26 mouse cellular contexts compared by ENCODE assay signal in the genomic region with DNA sequence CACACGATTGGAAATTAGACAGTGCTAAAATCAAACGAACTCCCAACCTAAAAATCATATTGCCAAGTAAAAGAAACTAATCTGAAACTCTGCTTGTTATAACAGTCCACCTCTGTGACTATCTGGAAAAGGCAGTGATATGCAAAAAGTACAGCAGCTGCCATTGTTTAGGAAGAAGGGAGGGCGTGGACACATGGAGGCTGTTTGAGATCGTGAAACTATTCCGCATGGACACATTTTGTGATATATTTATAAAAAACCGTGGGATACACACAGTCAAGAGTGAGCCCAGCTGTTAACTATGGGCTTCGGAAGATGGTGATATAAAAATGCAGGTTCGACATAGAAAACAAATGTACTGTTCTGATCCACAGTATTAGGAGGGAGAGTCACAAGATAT.
DNase-seq lines count a peak whose midpoint lies in the region; ATAC-seq and TF ChIP-seq lines count a peak whose summit lies in the region.
"Had no signal": no experiment of that assay in that cellular context is flagged by ENCODE, and none has a peak within 500 bp of the region (broad histone marks: within the 10 kb centered on the region; RNA-seq: fewer than 3 reads in every experiment).

No protein-coding gene starts in this region.

- ATAC-seq in frontal cortex, adult (ENCODE audit: low TSS enrichment), result peak; percentile 55
- no peak for ATAC-seq in CD4-positive, CD25-positive, alpha-beta regulatory T cell, adult 4 months
- ATAC-seq: forebrain, embryonic 14.5 days; forebrain, embryonic 16.5 days had no signal

- no peak overlapping the region for H3K4me3 ChIP-seq in left cerebral cortex, adult 2 months
- H3K4me3 ChIP-seq: embryonic facial prominence, embryonic 13.5 days; embryonic facial prominence, embryonic 15.5 days; erythroblast, embryonic 14.5 days; forebrain, embryonic 10.5 days; forebrain, embryonic 12.5 days had no signal

- intact Hi-C loops in heart, postnatal 10 days (cut with DNase I), result no loop called here
- intact Hi-C loops in left cerebral cortex, adult 2 months (cut with DNase I), result loop anchor here (2.0 to 10.0 kb wide), 3 partner anchors 152 to 580 kb away; partner anchors contain the start of gene Nlgn1

- TF ChIP-seq CTCF in left cerebral cortex, adult 2 months (IDR thresholded peaks at IDR 0.05), result no peak

- peak overlapping the region; percentile 58; the same call in 1 of the 2 replicates for H3K27ac ChIP-seq in left cerebral cortex, adult 2 months
- H3K27ac ChIP-seq: embryonic facial prominence, embryonic 13.5 days; embryonic facial prominence, embryonic 15.5 days; forebrain, embryonic 10.5 days; forebrain, embryonic 12.5 days had no signal

- DNase-seq in frontal cortex, postnatal 14 days (ENCODE audit: low spot score in 2 of 2), result no peak
- peak; percentile 25 for DNase-seq in heart, adult 11 months
- no peak for DNase-seq in heart, postnatal 10 days
- no peak for DNase-seq in left cerebral cortex, adult 2 months (ENCODE audit: extremely low spot score in 1 of 2, low spot score in 2 of 2)
- DNase-seq in left cerebral cortex, adult 9 months (ENCODE audit: low spot score in 2 of 2), result no peak
- peak; percentile 50 for DNase-seq in brain, adult 2 months (ENCODE audit: low read depth, low spot score)
- DNase-seq: adrenal gland, adult 2 months; adrenal gland, postnatal 10 days; adrenal gland, postnatal 25 days; B cell, adult 2 months; cerebellum, adult 11 months; cerebellum, adult 18-20 months; cerebellum, adult 8-10 months; cerebellum, adult 9-11 months; cerebellum, postnatal 14 days; cerebellum, postnatal 36 days; embryo, embryonic 11 days had no signal

Comparison
In these comparisons a context has a peak if more than half of its experiments do, and no peak if none do; other contexts are left out.
1. DNase-seq: peak in heart, adult 11 months (single experiment) and brain, adult 2 months (single experiment); none in frontal cortex, postnatal 14 days (0 of 2), heart, postnatal 10 days (0 of 2), left cerebral cortex, adult 2 months (0 of 2) and left cerebral cortex, adult 9 months (0 of 2).